Mouse (Mus musculus) liver, embryonic 14.5 days (tissue): Measurements from ENCODE around the gene Fam234b.

Experiments
- CTCF ChIP-seq: IDR thresholded peaks from 2 replicates; pipeline ENCODE4 v1.5.1; 2016; ENCODE audit warnings: antibody characterized with exemption, low read depth, control low read depth
- EP300 ChIP-seq: IDR thresholded peaks from 2 replicates; pipeline ENCODE4 v1.6.1; 2016; ENCODE audit warnings: antibody characterized with exemption, low read depth

DNA sequence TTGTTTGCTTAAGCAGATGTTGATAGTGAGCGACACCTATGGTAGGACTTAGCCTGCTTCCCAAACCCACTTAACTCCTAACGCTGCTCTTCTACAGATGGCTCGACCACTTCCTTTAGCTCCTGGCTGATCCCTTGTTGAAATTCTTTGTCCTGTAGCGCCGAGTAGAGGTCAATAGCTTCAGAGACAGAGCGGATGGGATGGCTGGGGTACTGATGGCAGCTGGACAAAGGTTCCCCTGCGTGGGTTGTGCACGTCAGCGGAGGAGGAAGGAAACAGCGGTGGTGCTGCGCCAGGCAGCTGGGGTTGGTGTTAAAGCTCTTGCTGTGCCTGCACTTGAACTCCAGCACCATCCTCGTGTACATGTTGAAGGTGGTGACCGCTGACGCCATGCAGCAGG, 39.5 kb downstream of the Fam234b start:
- TF ChIP-seq CTCF (peak; percentile 26; the same call in 1 of the 2 replicates), EP300 (no peak)
